Comparison of ENCODE assay signal across 8 mouse cellular contexts in the genomic region with DNA sequence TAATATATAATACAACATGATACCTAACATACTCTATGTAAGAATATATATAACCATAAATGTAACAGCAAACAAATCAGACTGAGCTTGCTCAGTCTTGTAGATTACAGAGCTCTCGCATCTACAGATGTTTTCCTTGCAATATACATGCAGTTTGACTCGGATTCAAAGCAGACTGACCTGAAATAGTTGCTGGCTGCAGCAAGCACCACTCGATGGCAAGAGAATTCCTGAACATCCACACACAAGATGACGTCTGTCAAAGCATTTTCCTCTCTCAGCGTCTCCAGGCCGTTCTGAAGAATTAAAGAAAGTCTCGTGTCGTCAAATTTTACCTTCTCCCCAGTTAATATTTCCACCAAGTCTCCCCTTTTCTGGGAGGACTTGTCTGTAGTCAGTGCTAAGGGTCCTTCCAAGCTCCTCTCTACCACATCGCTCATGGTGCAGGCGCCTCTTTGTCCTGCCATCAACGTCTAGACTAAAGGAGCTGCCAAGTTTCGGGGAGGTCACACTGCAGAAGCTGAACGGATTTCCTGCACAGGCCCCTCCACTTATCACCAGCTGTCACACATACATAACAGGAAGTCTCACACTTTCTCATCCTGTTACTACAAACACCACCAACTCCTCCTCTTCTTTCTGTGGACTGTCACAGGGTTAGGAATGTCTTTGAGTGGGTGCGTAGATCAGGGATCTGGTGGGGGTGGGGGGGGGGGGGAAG. TPM values are rescaled to one million over a fixed set of nuclear protein-coding genes. Genes with fewer than 3 reads are reported as not detected.
DNase-seq lines count a peak whose midpoint lies in the region; ATAC-seq and TF ChIP-seq lines count a peak whose summit lies in the region.
"Had no signal": no experiment of that assay in that cellular context is flagged by ENCODE, and none has a peak within 500 bp of the region (broad histone marks: within the 10 kb centered on the region; RNA-seq: fewer than 3 reads in every experiment).

A gene (minus strand): TSS at position 501 of the 721 bp plus-strand sequence.

- peak within 1 kb of the TSS; percentile 63 for H3K4me3 ChIP-seq in bone marrow macrophage, adult 2 months (ENCODE audit: insufficient read depth, low read length)
- peak within 1 kb of the TSS; percentile 48 for H3K4me3 ChIP-seq in heart, embryonic 15.5 days
- H3K4me3 ChIP-seq: erythroblast, embryonic 14.5 days had no signal

- H3K27ac ChIP-seq in bone marrow macrophage, adult 2 months (ENCODE audit: insufficient read depth, low read depth, low read length): peak within 1 kb of the TSS; percentile 60
- peak within 1 kb of the TSS; percentile 72 for H3K27ac ChIP-seq in heart, embryonic 15.5 days

- no peak for TF ChIP-seq CTCF in bone marrow macrophage, adult 2 months (IDR thresholded peaks at IDR 0.05; ENCODE audit: low read depth, low read length)

- peak within 1 kb of the TSS; percentile 47 for H3K9ac ChIP-seq in heart, embryonic 15.5 days

- peak; percentile 73 for DNase-seq in MEL-GATA-1-ER (ENCODE audit: extremely low read depth, low read depth)
- peak; percentile 73 to 79 for DNase-seq in kidney, postnatal 25 days
- DNase-seq in mesoderm, embryonic 11.5 days (ENCODE audit: low read depth, low spot score): peak; percentile 23
- DNase-seq in yolk sac, embryonic 10.5 days (ENCODE audit: low spot score): peak; percentile 42
- DNase-seq in cerebellum, adult 11-12 months: no peak

- peak within 1 kb of the TSS; percentile 54 for H3K4me2 ChIP-seq in heart, embryonic 15.5 days

- WGBS in heart, embryonic 15.5 days: 7% methylated on average over 14 of the region's 14 CpGs

- H3K9me3 ChIP-seq in heart, embryonic 15.5 days (replicated peaks): no peaks in the 10 kb centered on the region

- H3K4me1 ChIP-seq in bone marrow macrophage, adult 2 months (ENCODE audit: control insufficient read depth, insufficient read depth, low read length): peaks cover 20% of the 10 kb centered on the region
- H3K4me1 ChIP-seq in heart, embryonic 15.5 days (replicated peaks): peaks cover 13% of the 10 kb centered on the region

- no peak for TF ChIP-seq POLR2A in bone marrow macrophage, adult 2 months (IDR thresholded peaks at IDR 0.05; ENCODE audit: borderline replicate concordance, low read depth, low read length)

- no peaks in the 10 kb centered on the region for H3K27me3 ChIP-seq in heart, embryonic 15.5 days

- peak; percentile 91 for ATAC-seq in heart, embryonic 15.5 days (replicated peaks; ENCODE audit: insufficient number of reproducible peaks, insufficient read depth, low FRiP score, low read depth)

- H3K36me3 ChIP-seq in heart, embryonic 15.5 days: no peaks in the 10 kb centered on the region

RNA-seq across cellular contexts. Expression of the gene that starts here (rescaled TPM):
- polyA plus RNA-seq in bone marrow macrophage, adult 2 months (2012; ENCODE audit: insufficient read depth, insufficient read length, missing spikeins): 47.2 and 50.7 TPM in 2 replicates
- 15.3 and 24.6 TPM in 2 replicates for polyA plus RNA-seq in heart, embryonic 15.5 days (2015; fragmentation: Nextera tagmentation; extraction: Ambion mirVana)
- polyA plus RNA-seq: erythroblast, embryonic 14.5 days had no signal
